Mouse (Mus musculus) neural tube, embryonic 15.5 days (tissue): ENCODE results near the gene Olfr1340. TPM values are rescaled to one million over a fixed set of nuclear protein-coding genes. Genes with fewer than 3 reads are reported as not detected.

Experiments used
- ATAC-seq: fragments of 200-750 bp; cut with Nextera tagmentation; 2 replicates; pipeline ENCODE4 v1.8.0; 2017; ENCODE audit warnings: mild to moderate bottlenecking, moderate TSS enrichment, moderate library complexity; ENCODE audit not compliant: low FRiP score
- H3K27ac ChIP-seq: fragments of 300-500 bp; sonication (generic); replicated peaks from 2 replicates; pipeline ENCODE4 v1.5.1; 2015; ENCODE audit warnings: mild to moderate bottlenecking, inconsistent platforms
- H3K27me3 ChIP-seq: fragments of 300-500 bp; sonication (generic); replicated peaks from 2 replicates; pipeline ENCODE4 v1.6.1; 2015; ENCODE audit warnings: inconsistent platforms
- H3K36me3 ChIP-seq: fragments of 300-500 bp; sonication (generic); 2 replicates; pipeline ENCODE4 v1.6.1; 2015; ENCODE audit warnings: inconsistent platforms
- H3K4me1 ChIP-seq: fragments of 300-500 bp; sonication (generic); 2 replicates; pipeline ENCODE4 v1.6.1; 2015; ENCODE audit warnings: inconsistent platforms
- H3K4me2 ChIP-seq: fragments of 300-500 bp; sonication (generic); 2 replicates; pipeline ENCODE4 v1.6.1; 2015; ENCODE audit warnings: inconsistent platforms, mild to moderate bottlenecking, moderate library complexity
- H3K4me3 ChIP-seq: fragments of 300-500 bp; sonication (generic); replicated peaks from 2 replicates; pipeline ENCODE4 v1.5.1; 2015; ENCODE audit warnings: mild to moderate bottlenecking, inconsistent platforms
- H3K9ac ChIP-seq: fragments of 300-500 bp; sonication (generic); replicated peaks from 2 replicates; pipeline ENCODE4 v1.6.1; 2015; ENCODE audit warnings: mild to moderate bottlenecking, inconsistent platforms
- H3K9me3 ChIP-seq: fragments of 300-500 bp; sonication (generic); replicated peaks from 2 replicates; pipeline ENCODE4 v1.6.1; 2016; ENCODE audit warnings: inconsistent platforms
- WGBS: fragments of 180-500 bp; shearing (Covaris S2); methylation state at CpG from one replicate; pipeline ENCODE4 v1.1.7; 2015; ENCODE audit warnings: mixed read lengths; 5-methylcytosine and 5-hydroxymethylcytosine counted together
- polyA plus RNA-seq: library from polyadenylated mRNA; unstranded; fragments of >200 nt; fragmentation: Nextera tagmentation; extraction: Ambion mirVana; gene quantifications from 2 replicates; pipeline ENCODE4 v1.2.1, GENCODE M21; 2015

Olfr1340 gene
- polyA plus RNA-seq, 1 experiment from 2014 or later = not detected

GRCm38 (mm10) chr4:118741881-118742280 lies 21.9 kb downstream of the Olfr1340 start:
- Histone ChIP-seq H3K4me1 (peaks cover 8% of the 10 kb centered on the region; the same call in 1 of the 2 replicates), H3K9me3 (no peaks in the 10 kb centered on the region; the same call in 1 of the 2 replicates), H3K4me3 (0 out of 2 replicates have a peak overlapping the region, but pooled peaks have one; percentile 1), H3K4me2 (peak overlapping the region; percentile 31), H3K36me3 (no peaks in the 10 kb centered on the region), H3K27ac (no peak overlapping the region), H3K9ac (no peak overlapping the region), H3K27me3 (peaks cover 18% of the 10 kb centered on the region)
- WGBS = 4% methylated on average over 16 of the region's 16 CpGs
- ATAC-seq = no peak

DNA sequence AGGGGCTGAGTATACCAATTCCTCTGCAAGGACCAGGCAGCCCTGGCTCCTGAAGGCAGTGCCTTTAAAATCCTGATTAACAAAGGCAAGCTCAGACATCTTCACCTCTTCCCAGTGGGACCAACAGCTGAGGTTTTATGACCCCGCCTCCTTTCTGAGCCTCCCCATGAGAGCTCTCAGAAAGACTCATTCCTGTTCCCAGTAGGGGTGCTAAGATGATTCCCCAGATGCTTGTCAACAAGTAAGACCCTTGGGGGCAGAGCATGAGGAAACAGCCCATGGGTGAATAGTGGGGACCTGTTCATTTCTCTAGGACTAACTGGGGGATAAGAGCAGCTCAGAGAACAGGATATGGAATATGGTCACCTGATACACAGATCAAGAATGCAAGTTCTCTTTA lies 38.7 kb downstream of the Olfr1340 start, which contains the start of gene Olfr1338:
Olfr1338 (minus strand) TSS at position 101 of the 400 bp plus-strand sequence.
- H3K4me3 ChIP-seq = no peak within 1 kb of the TSS
- no peaks in the 10 kb centered on the region for H3K4me1 ChIP-seq
- H3K9ac ChIP-seq = no peak within 1 kb of the TSS
- H3K27ac ChIP-seq = no peak within 1 kb of the TSS
- H3K36me3 ChIP-seq = no peaks in the 10 kb centered on the region
- H3K9me3 ChIP-seq = no peaks in the 10 kb centered on the region
- no peaks in the 10 kb centered on the region for H3K27me3 ChIP-seq
- WGBS = 72% methylated on average over 1 of the region's 1 CpGs
- no peak within 1 kb of the TSS for H3K4me2 ChIP-seq
- ATAC-seq = no peak

Other genes starting within 250 kb of the Olfr1340 start
- 16.1 and 17.9 TPM in 2 replicates for gene Tie1, start 230.1 kb upstream of the Olfr1340 start, polyA plus RNA-seq
- 3.7 TPM in 1 of 2 replicates, not detected in the other for gene 2610528J11Rik, start 193.1 kb upstream of the Olfr1340 start, polyA plus RNA-seq
- 0.20 and 1.8 TPM in 2 replicates for gene Tmem125, start 176.1 kb upstream of the Olfr1340 start, polyA plus RNA-seq
- 1.3 and 1.5 TPM in 2 replicates for gene Cfap57, start 99.4 kb upstream of the Olfr1340 start, polyA plus RNA-seq
- gene Ebna1bp2, start 99.3 kb upstream of the Olfr1340 start, polyA plus RNA-seq = 84.7 and 102 TPM in 2 replicates
- not detected in 2 replicates for gene Olfr62, start 61.2 kb upstream of the Olfr1340 start, polyA plus RNA-seq
- gene Olfr1342, start 27.4 kb upstream of the Olfr1340 start, polyA plus RNA-seq = not detected in 2 replicates
- not detected in 2 replicates for gene Olfr1341, start 16.6 kb upstream of the Olfr1340 start, polyA plus RNA-seq
- not detected in 2 replicates for gene Olfr1339, start 12.0 kb downstream of the Olfr1340 start, polyA plus RNA-seq
- gene Olfr1338, start 38.6 kb downstream of the Olfr1340 start, polyA plus RNA-seq = not detected in 2 replicates
- gene Olfr1337, start 62.4 kb downstream of the Olfr1340 start, polyA plus RNA-seq = not detected in 2 replicates
- gene Olfr1335, start 89.8 kb downstream of the Olfr1340 start, polyA plus RNA-seq = not detected in 2 replicates
- gene Olfr1333, start 116.1 kb downstream of the Olfr1340 start, polyA plus RNA-seq = not detected in 2 replicates
- not detected in 2 replicates for gene Olfr1331, start 144.5 kb downstream of the Olfr1340 start, polyA plus RNA-seq
- gene Olfr1330, start 168.5 kb downstream of the Olfr1340 start, polyA plus RNA-seq = not detected in 2 replicates
- gene Olfr1329, start 197.3 kb downstream of the Olfr1340 start, polyA plus RNA-seq = not detected in 2 replicates
- not detected in 2 replicates for gene Olfr1328, start 218.5 kb downstream of the Olfr1340 start, polyA plus RNA-seq
- gene Lao1, start 241.4 kb downstream of the Olfr1340 start, polyA plus RNA-seq = not detected in 2 replicates